Mouse (Mus musculus): ENCODE measurements at regions not wholly inside any gene's neighbourhood (a gene's known extent, or its start where the extent isn't known, plus 50 kb on each side); places are given as distances from the start of the nearest gene placed in this dataset.

GRCm38 (mm10) chr6:120614526-120614925 lies 51.6 kb upstream of the Cecr2 start:
- Histone ChIP-seq H3K9ac (replicated peaks) (no peak overlapping the region), H3K4me1 (0 out of 2 replicates have a peak, but pooled peaks cover 2% of the 10 kb centered on the region), H3K4me3 (no peak overlapping the region), H3K36me3 (no peaks in the 10 kb centered on the region), H3K9me3 (no peaks in the 10 kb centered on the region), H3K27ac (replicated peaks) (no peak overlapping the region), H3K4me2 (replicated peaks) (no peak overlapping the region), H3K27me3 (no peaks in the 10 kb centered on the region)
- WGBS = 92% methylated on average over 3 of the region's 3 CpGs
- no peak for ATAC-seq (ENCODE audit: low FRiP score, low read depth)

- Histone ChIP-seq H3K9me3 (no peaks in the 10 kb centered on the region), H3K27me3 (no peaks in the 10 kb centered on the region), H3K27ac (replicated peaks) (no peak overlapping the region), H3K4me2 (replicated peaks) (no peak overlapping the region), H3K36me3 (no peaks in the 10 kb centered on the region), H3K9ac (replicated peaks) (no peak overlapping the region), H3K4me1 (no peaks in the 10 kb centered on the region), H3K4me3 (no peak overlapping the region)
- ATAC-seq (ENCODE audit: low FRiP score, low read depth) = no peak
- WGBS = 74% methylated on average over 7 of the region's 7 CpGs
Observed at GRCm38 (mm10) chr6:120612346-120612745, 53.8 kb upstream of the Cecr2 start.

- 0 out of 2 replicates have a peak, but pooled peaks cover under 1% of the 10 kb centered on the region for H3K4me1 ChIP-seq
- H3K9ac ChIP-seq (replicated peaks) = no peak overlapping the region
- no peaks in the 10 kb centered on the region for H3K9me3 ChIP-seq
- no peaks in the 10 kb centered on the region for H3K27me3 ChIP-seq
- H3K4me3 ChIP-seq = no peak overlapping the region
- ATAC-seq (ENCODE audit: low FRiP score, low read depth) = no peak
- WGBS = 86% methylated on average over 4 of the region's 4 CpGs
- H3K4me2 ChIP-seq (replicated peaks) = no peak overlapping the region
- no peaks in the 10 kb centered on the region for H3K36me3 ChIP-seq
- H3K27ac ChIP-seq (replicated peaks) = no peak overlapping the region
Observed at GRCm38 (mm10) chr6:120609858-120610257, 56.3 kb upstream of the Cecr2 start.

GRCm38 (mm10) chr6:120605471-120605870 lies 60.7 kb upstream of the Cecr2 start:
- no peak overlapping the region for H3K27ac ChIP-seq (replicated peaks)
- H3K4me2 ChIP-seq (replicated peaks) = no peak overlapping the region
- no peak overlapping the region for H3K4me3 ChIP-seq
- no peak for ATAC-seq (ENCODE audit: low FRiP score, low read depth)
- WGBS = 94% methylated on average over 2 of the region's 2 CpGs
- H3K9me3 ChIP-seq = no peaks in the 10 kb centered on the region
- no peaks in the 10 kb centered on the region for H3K27me3 ChIP-seq
- no peak overlapping the region for H3K9ac ChIP-seq (replicated peaks)
- no peaks in the 10 kb centered on the region for H3K36me3 ChIP-seq
- 0 out of 2 replicates have a peak, but pooled peaks cover 9% of the 10 kb centered on the region for H3K4me1 ChIP-seq

GRCm38 (mm10) chr6:120604020-120604958 lies 61.9 kb upstream of the Cecr2 start:
- Histone ChIP-seq H3K36me3 (no peaks in the 10 kb centered on the region), H3K4me3 (no peak overlapping the region), H3K27ac (replicated peaks) (peak overlapping the region; percentile 39; the same call in 1 of the 2 replicates), H3K9ac (replicated peaks) (no peak overlapping the region), H3K27me3 (no peaks in the 10 kb centered on the region), H3K9me3 (no peaks in the 10 kb centered on the region), H3K4me2 (replicated peaks) (no peak overlapping the region), H3K4me1 (0 out of 2 replicates have a peak, but pooled peaks cover 9% of the 10 kb centered on the region)
- WGBS = 46% methylated on average over 6 of the region's 6 CpGs
- ATAC-seq (ENCODE audit: low FRiP score, low read depth) = 0 out of 2 replicates have a peak, but pooled peaks have one; percentile 41

GRCm38 (mm10) chr6:120603454-120603853 lies 62.7 kb upstream of the Cecr2 start:
- Histone ChIP-seq H3K9me3 (no peaks in the 10 kb centered on the region), H3K36me3 (no peaks in the 10 kb centered on the region), H3K4me3 (no peak overlapping the region), H3K27ac (replicated peaks) (no peak overlapping the region), H3K9ac (replicated peaks) (no peak overlapping the region), H3K4me2 (replicated peaks) (no peak overlapping the region), H3K27me3 (no peaks in the 10 kb centered on the region), H3K4me1 (0 out of 2 replicates have a peak, but pooled peaks cover 9% of the 10 kb centered on the region)
- ATAC-seq (ENCODE audit: low FRiP score, low read depth) = no peak
- WGBS = 53% methylated on average over 2 of the region's 2 CpGs

GRCm38 (mm10) chr6:120600376-120600775 lies 65.8 kb upstream of the Cecr2 start:
- no peaks in the 10 kb centered on the region for H3K36me3 ChIP-seq
- H3K27ac ChIP-seq (replicated peaks) = no peak overlapping the region
- no peak overlapping the region for H3K9ac ChIP-seq (replicated peaks)
- H3K4me1 ChIP-seq = 0 out of 2 replicates have a peak, but pooled peaks cover 9% of the 10 kb centered on the region
- WGBS = 92% methylated on average over 2 of the region's 2 CpGs
- no peaks in the 10 kb centered on the region for H3K27me3 ChIP-seq
- ATAC-seq (ENCODE audit: low FRiP score, low read depth) = no peak
- no peaks in the 10 kb centered on the region for H3K9me3 ChIP-seq
- H3K4me3 ChIP-seq = no peak overlapping the region
- no peak overlapping the region for H3K4me2 ChIP-seq (replicated peaks)

GRCm38 (mm10) chr6:120598471-120598870 lies 67.4 kb upstream of the Hdhd5 start:
- WGBS = 80% methylated on average over 2 of the region's 2 CpGs
- Histone ChIP-seq H3K9me3 (no peaks in the 10 kb centered on the region), H3K4me1 (no peaks in the 10 kb centered on the region)

GRCm38 (mm10) chr6:120597887-120598286 lies 66.8 kb upstream of the Hdhd5 start:
- H3K9me3 ChIP-seq = no peaks in the 10 kb centered on the region
- no peak overlapping the region for H3K4me2 ChIP-seq (replicated peaks)
- WGBS = 39% methylated on average over 3 of the region's 3 CpGs
- ATAC-seq (ENCODE audit: low FRiP score, low read depth) = no peak
- no peaks in the 10 kb centered on the region for H3K27me3 ChIP-seq
- H3K4me1 ChIP-seq = no peaks in the 10 kb centered on the region
- H3K9ac ChIP-seq (replicated peaks) = no peak overlapping the region
- no peak overlapping the region for H3K4me3 ChIP-seq
- no peak overlapping the region for H3K27ac ChIP-seq (replicated peaks)
- H3K36me3 ChIP-seq = no peaks in the 10 kb centered on the region

More at GRCm38 (mm10) chr6:120598471-120598870, 67.4 kb upstream of the Hdhd5 start:
- no peak overlapping the region for H3K4me2 ChIP-seq (replicated peaks)
- H3K4me3 ChIP-seq = no peak overlapping the region
- no peaks in the 10 kb centered on the region for H3K27me3 ChIP-seq
- no peaks in the 10 kb centered on the region for H3K36me3 ChIP-seq
- H3K9ac ChIP-seq (replicated peaks) = no peak overlapping the region
- no peak for ATAC-seq (ENCODE audit: low FRiP score, low read depth)
- H3K27ac ChIP-seq (replicated peaks) = no peak overlapping the region

- WGBS = 85% methylated on average over 3 of the region's 3 CpGs
- Histone ChIP-seq H3K27ac (replicated peaks) (no peak overlapping the region), H3K9me3 (no peaks in the 10 kb centered on the region), H3K9ac (replicated peaks) (no peak overlapping the region), H3K4me1 (peaks cover 11% of the 10 kb centered on the region), H3K4me3 (no peak overlapping the region), H3K36me3 (no peaks in the 10 kb centered on the region), H3K27me3 (no peaks in the 10 kb centered on the region), H3K4me2 (replicated peaks) (no peak overlapping the region)
- ATAC-seq (ENCODE audit: low FRiP score, low read depth) = no peak
Observed at GRCm38 (mm10) chr6:120596717-120597116, 65.6 kb upstream of the Hdhd5 start.

- Histone ChIP-seq H3K4me2 (replicated peaks) (no peak overlapping the region), H3K9ac (replicated peaks) (no peak overlapping the region), H3K36me3 (no peaks in the 10 kb centered on the region), H3K27ac (replicated peaks) (no peak overlapping the region), H3K4me3 (no peak overlapping the region), H3K27me3 (no peaks in the 10 kb centered on the region), H3K9me3 (no peaks in the 10 kb centered on the region), H3K4me1 (peaks cover 12% of the 10 kb centered on the region)
- ATAC-seq (ENCODE audit: low FRiP score, low read depth) = no peak
- 94% methylated on average over 8 of the region's 8 CpGs for whole genome bisulfite sequencing
Observed at GRCm38 (mm10) chr6:120594463-120594862, 63.3 kb upstream of the Hdhd5 start.

GRCm38 (mm10) chr6:120592705-120593104 lies 61.6 kb upstream of the Hdhd5 start:
- no peak overlapping the region for H3K9ac ChIP-seq (replicated peaks)
- H3K9me3 ChIP-seq = no peaks in the 10 kb centered on the region
- peaks cover 12% of the 10 kb centered on the region for H3K4me1 ChIP-seq
- no peaks in the 10 kb centered on the region for H3K27me3 ChIP-seq
- ATAC-seq (ENCODE audit: low FRiP score, low read depth) = peak; percentile 34; the same call in 1 of the 2 replicates
- H3K4me3 ChIP-seq = no peak overlapping the region
- peak overlapping the region; percentile 13 for H3K4me2 ChIP-seq (replicated peaks)
- H3K27ac ChIP-seq (replicated peaks) = peak overlapping the region; percentile 35; the same call in 1 of the 2 replicates
- 37% methylated on average over 7 of the region's 7 CpGs for WGBS
- H3K36me3 ChIP-seq = no peaks in the 10 kb centered on the region

All from midbrain, embryonic 12.5 days (tissue).